Mouse (Mus musculus): ENCODE data around the gene Srebf2. TPM values are rescaled to one million over a fixed set of nuclear protein-coding genes. Genes with fewer than 3 reads are reported as not detected.
A peak's percentile ranks its signal among the peaks of the same experiment; 100 is the strongest.

Gene Srebf2
- total RNA-seq, 2 experiments from 2014 or later, result 233 to 234 TPM

GRCm38 (mm10) chr15:82177743-82178290 lies 30.8 kb downstream of the Srebf2 start:
- intact Hi-C loops (cut with DNase I), result no loop called here
- no peak for DNase-seq

GRCm38 (mm10) chr15:82181131-82181530 lies 34.1 kb downstream of the Srebf2 start:
- intact Hi-C loops (cut with DNase I), result no loop called here
- no peak for DNase-seq

- DNase-seq, result no peak
- intact Hi-C loops (cut with DNase I), result no loop called here
These were observed 35.3 kb downstream of the Srebf2 start for GRCm38 (mm10) chr15:82182311-82182710.

GRCm38 (mm10) chr15:82183596-82183995 lies 36.6 kb downstream of the Srebf2 start:
- intact Hi-C loops (cut with DNase I), result no loop called here
- DNase-seq, result no peak

- intact Hi-C loops (cut with DNase I), result no loop called here
- no peak for DNase-seq
These were observed 37.2 kb downstream of the Srebf2 start for GRCm38 (mm10) chr15:82184183-82184582.

- intact Hi-C loops (cut with DNase I), result no loop called here
- DNase-seq, result no peak
These were observed 37.7 kb downstream of the Srebf2 start for GRCm38 (mm10) chr15:82184656-82185055.

- intact Hi-C loops (cut with DNase I), result no loop called here
- DNase-seq, result no peak
These were observed 38.2 kb downstream of the Srebf2 start for GRCm38 (mm10) chr15:82185062-82185783.

- DNase-seq, result no peak
- intact Hi-C loops (cut with DNase I), result no loop called here
These were observed 39.1 kb downstream of the Srebf2 start for GRCm38 (mm10) chr15:82186131-82186530.

- intact Hi-C loops (cut with DNase I), result no loop called here
- no peak for DNase-seq
These were observed 40.0 kb downstream of the Srebf2 start for GRCm38 (mm10) chr15:82186931-82187330.

GRCm38 (mm10) chr15:82187401-82187800 lies 40.4 kb downstream of the Srebf2 start:
- no peak for DNase-seq
- intact Hi-C loops (cut with DNase I), result no loop called here

- intact Hi-C loops (cut with DNase I), result no loop called here
- no peak for DNase-seq
These were observed 40.9 kb downstream of the Srebf2 start for GRCm38 (mm10) chr15:82187924-82188323.

GRCm38 (mm10) chr15:82188481-82189240 lies 41.7 kb downstream of the Srebf2 start:
- DNase-seq, result peak; percentile 81
- intact Hi-C loops (cut with DNase I), result no loop called here

GRCm38 (mm10) chr15:82192617-82193016 lies 45.6 kb downstream of the Srebf2 start:
- intact Hi-C loops (cut with DNase I), result no loop called here
- no peak for DNase-seq

GRCm38 (mm10) chr15:82196300-82196699 lies 49.3 kb downstream of the Srebf2 start:
- intact Hi-C loops (cut with DNase I), result no loop called here

GRCm38 (mm10) chr15:82197246-82197750 lies 50.3 kb downstream of the Srebf2 start:
- no peak for DNase-seq
- intact Hi-C loops (cut with DNase I), result no loop called here

More at GRCm38 (mm10) chr15:82196300-82196699, 49.3 kb downstream of the Srebf2 start:
- no peak for DNase-seq

- DNase-seq, result no peak
- intact Hi-C loops (cut with DNase I), result no loop called here
These were observed 51.0 kb downstream of the Srebf2 start for GRCm38 (mm10) chr15:82197937-82198336.

GRCm38 (mm10) chr15:82198342-82198741 lies 51.4 kb downstream of the Srebf2 start:
- DNase-seq, result no peak
- intact Hi-C loops (cut with DNase I), result no loop called here

- intact Hi-C loops (cut with DNase I), result no loop called here
- DNase-seq, result no peak
These were observed 52.6 kb downstream of the Srebf2 start for GRCm38 (mm10) chr15:82199546-82199945.

- DNase-seq, result no peak
- intact Hi-C loops (cut with DNase I), result no loop called here
These were observed 55.1 kb downstream of the Srebf2 start for GRCm38 (mm10) chr15:82202086-82202485.

GRCm38 (mm10) chr15:82203090-82203489 lies 56.1 kb downstream of the Srebf2 start:
- no peak for DNase-seq
- intact Hi-C loops (cut with DNase I), result no loop called here

- intact Hi-C loops (cut with DNase I), result no loop called here
- peak; percentile 64 for DNase-seq
These were observed 56.8 kb downstream of the Srebf2 start for GRCm38 (mm10) chr15:82203611-82204351.

All from left cerebral cortex, postnatal 4 days (tissue).